Mouse (Mus musculus) forebrain, embryonic 11.5 days (tissue): ENCODE data around the gene Hmg20b. TPM values are rescaled to one million over a fixed set of nuclear protein-coding genes. Genes with fewer than 3 reads are reported as not detected.

Source experiments
- ATAC-seq: fragments of 200-750 bp; cut with Nextera tagmentation; replicated peaks from 2 replicates; pipeline ENCODE4 v1.8.0; 2017; ENCODE audit warnings: moderate TSS enrichment; ENCODE audit not compliant: low FRiP score
- DNase-seq: peaks from one replicate; pipeline ENCODE4 v3.0.0-alpha.2; 2017; ENCODE audit warnings: low spot score
- H3K27ac ChIP-seq: fragments of 300-500 bp; sonication (generic); 2 replicates; pipeline ENCODE4 v1.5.1; 2014; ENCODE audit warnings: low read depth, low read length
- H3K27me3 ChIP-seq: fragments of 300-500 bp; sonication (generic); 2 replicates; pipeline ENCODE4 v1.6.1; 2014; ENCODE audit warnings: mild to moderate bottlenecking, low read length, mixed read lengths; ENCODE audit not compliant: control insufficient read depth, insufficient read depth
- H3K36me3 ChIP-seq: fragments of 300-500 bp; sonication (generic); 2 replicates; pipeline ENCODE4 v1.6.1; 2014; ENCODE audit warnings: mild to moderate bottlenecking, low read length, moderate library complexity, mixed read lengths; ENCODE audit not compliant: control insufficient read depth, insufficient read depth
- H3K4me1 ChIP-seq: fragments of 300-500 bp; sonication (generic); replicated peaks from 2 replicates; pipeline ENCODE4 v1.6.1; 2014; ENCODE audit warnings: low read length, mixed read lengths; ENCODE audit not compliant: control insufficient read depth, insufficient read depth
- H3K4me2 ChIP-seq: fragments of 300-500 bp; sonication (generic); 2 replicates; pipeline ENCODE4 v1.6.1; 2014; ENCODE audit warnings: low read depth, mild to moderate bottlenecking, low read length, moderate library complexity, mixed read lengths; ENCODE audit not compliant: severe bottlenecking
- H3K4me3 ChIP-seq: fragments of 300-500 bp; sonication (generic); 2 replicates; pipeline ENCODE4 v1.5.1; 2014; ENCODE audit warnings: low read depth, low read length
- H3K9ac ChIP-seq: fragments of 300-500 bp; sonication (generic); 2 replicates; pipeline ENCODE4 v1.6.1; 2014; ENCODE audit warnings: low read length
- H3K9me3 ChIP-seq: fragments of 300-500 bp; sonication (generic); 2 replicates; pipeline ENCODE4 v1.6.1; 2016; ENCODE audit warnings: low read length, mixed read lengths; ENCODE audit not compliant: control insufficient read depth
- WGBS: fragments of 180-500 bp; shearing (Covaris S2); extraction: QIAGEN DNeasy Blood & Tissue Kit; methylation state at CpG from one replicate; pipeline ENCODE4 v1.1.7; 2014; 5-methylcytosine and 5-hydroxymethylcytosine counted together
- microRNA-seq: library from miRNA; unstranded; fragments of <30 nt; microRNA quantifications from one replicate; pipeline ENCODE4, GENCODE M21; 2016; ENCODE audit not compliant: insufficient number of aligned reads
- polyA plus RNA-seq: library from polyadenylated mRNA; unstranded; fragments of >200 nt; fragmentation: Nextera tagmentation; extraction: Ambion mirVana; gene quantifications from 2 replicates; pipeline ENCODE4 v1.2.1, GENCODE M21; 2014

Hmg20b gene
- polyA plus RNA-seq, 1 experiment from 2014 or later = 109 TPM

- WGBS = 96% methylated on average over 17 of the region's 17 CpGs
- Histone ChIP-seq H3K4me2 (no peak overlapping the region), H3K36me3 (no peaks in the 10 kb centered on the region), H3K9ac (no peak overlapping the region), H3K4me3 (no peak overlapping the region), H3K9me3 (no peaks in the 10 kb centered on the region), H3K4me1 (peaks cover 16% of the 10 kb centered on the region; the same call in 1 of the 2 replicates), H3K27me3 (no peaks in the 10 kb centered on the region), H3K27ac (no peak overlapping the region)
- no peak for ATAC-seq
- DNase-seq = no peak
These were observed 51.7 kb downstream of the Hmg20b start for GRCm38 (mm10) chr10:81298369-81299100.

DNA sequence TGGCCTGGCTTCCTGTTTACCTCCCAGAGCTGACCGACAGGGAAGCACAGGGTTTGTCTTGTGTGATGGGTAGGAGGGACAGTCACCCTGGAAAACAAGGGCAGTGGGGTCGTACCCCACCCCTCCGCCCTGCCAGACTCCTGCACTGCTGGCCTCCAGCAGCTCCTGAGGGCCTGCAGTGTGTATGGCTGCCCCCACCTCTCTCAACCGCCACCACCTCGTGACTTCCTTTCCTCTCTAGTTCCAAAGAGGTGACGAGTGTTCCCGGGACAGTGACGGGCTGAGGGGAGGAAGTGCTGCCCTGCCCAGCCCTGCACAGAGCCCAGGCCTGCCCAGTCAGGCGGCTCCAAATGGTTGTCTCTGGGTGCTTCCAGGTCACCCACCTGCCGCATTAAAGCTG lies 52.4 kb downstream of the Hmg20b start:
- Histone ChIP-seq H3K9me3 (no peaks in the 10 kb centered on the region), H3K4me2 (no peak overlapping the region), H3K4me3 (no peak overlapping the region), H3K27ac (no peak overlapping the region), H3K27me3 (no peaks in the 10 kb centered on the region), H3K9ac (no peak overlapping the region), H3K4me1 (peaks cover 17% of the 10 kb centered on the region; the same call in 1 of the 2 replicates), H3K36me3 (no peaks in the 10 kb centered on the region)
- DNase-seq (no peak), ATAC-seq (no peak)
- WGBS = 79% methylated on average over 10 of the region's 10 CpGs

GRCm38 (mm10) chr10:81297246-81297645 lies 53.0 kb downstream of the Hmg20b start:
- no peak for ATAC-seq
- WGBS = 83% methylated on average over 6 of the region's 6 CpGs
- no peak for DNase-seq
- Histone ChIP-seq H3K27ac (no peak overlapping the region), H3K9ac (no peak overlapping the region), H3K9me3 (no peaks in the 10 kb centered on the region), H3K4me1 (peaks cover 17% of the 10 kb centered on the region; the same call in 1 of the 2 replicates), H3K4me2 (no peak overlapping the region), H3K27me3 (no peaks in the 10 kb centered on the region), H3K4me3 (no peak overlapping the region), H3K36me3 (no peaks in the 10 kb centered on the region)

Small RNA genes lying within 50 kb of the gene (microRNA-seq; reads per million reads assigned to microRNA genes)
- not detected for gene Mir6913

Other genes starting within 250 kb of the Hmg20b start
- gene Map2k2, start 244.6 kb downstream of the Hmg20b start, polyA plus RNA-seq = 212 and 232 TPM in 2 replicates
- 8.8 and 10.1 TPM in 2 replicates for gene Zbtb7a, start 215.3 kb downstream of the Hmg20b start, polyA plus RNA-seq
- gene Pias4, start 182.6 kb downstream of the Hmg20b start, polyA plus RNA-seq = 54.0 and 65.0 TPM in 2 replicates
- gene Eef2, start 173.8 kb downstream of the Hmg20b start, polyA plus RNA-seq = 467 and 501 TPM in 2 replicates
- 54.8 and 59.3 TPM in 2 replicates for gene Dapk3, start 167.5 kb downstream of the Hmg20b start, polyA plus RNA-seq
- not detected in 2 replicates for gene 4930442H23Rik, start 166.6 kb downstream of the Hmg20b start, polyA plus RNA-seq
- not detected in 2 replicates for gene Nmrk2, start 148.4 kb downstream of the Hmg20b start, polyA plus RNA-seq
- gene Atcay, start 119.6 kb downstream of the Hmg20b start, polyA plus RNA-seq = 20.9 and 23.2 TPM in 2 replicates
- 5.3 and 6.4 TPM in 2 replicates for gene Zfr2, start 117.3 kb downstream of the Hmg20b start, polyA plus RNA-seq
- gene Matk, start 97.5 kb downstream of the Hmg20b start, polyA plus RNA-seq = 2.6 and 4.0 TPM in 2 replicates
- 147 and 154 TPM in 2 replicates for gene Mrpl54, start 83.5 kb downstream of the Hmg20b start, polyA plus RNA-seq
- gene Apba3, start 83.5 kb downstream of the Hmg20b start, polyA plus RNA-seq = 36.2 and 42.0 TPM in 2 replicates
- gene Tjp3, start 58.9 kb downstream of the Hmg20b start, polyA plus RNA-seq = 10.1 and 11.9 TPM in 2 replicates
- 74.1 and 74.9 TPM in 2 replicates for gene Pip5k1c, start 57.5 kb downstream of the Hmg20b start, polyA plus RNA-seq
- gene Cactin, start 29.4 kb downstream of the Hmg20b start, polyA plus RNA-seq = 51.2 and 53.2 TPM in 2 replicates
- 1.9 and 2.6 TPM in 2 replicates for gene Tbxa2r, start 21.7 kb downstream of the Hmg20b start, polyA plus RNA-seq
- gene Gipc3, start 7.2 kb downstream of the Hmg20b start, polyA plus RNA-seq = 0.07 TPM in 1 of 2 replicates, not detected in the other
- gene Mfsd12, start 7.0 kb upstream of the Hmg20b start, polyA plus RNA-seq = 4.5 and 4.7 TPM in 2 replicates
- 0.15 and 0.40 TPM in 2 replicates for gene 4930404N11Rik, start 15.3 kb upstream of the Hmg20b start, polyA plus RNA-seq
- 132 and 144 TPM in 2 replicates for gene Fzr1, start 28.0 kb upstream of the Hmg20b start, polyA plus RNA-seq
- 61.0 and 66.3 TPM in 2 replicates for gene Dohh, start 33.9 kb upstream of the Hmg20b start, polyA plus RNA-seq
- gene Gm48551, start 34.0 kb upstream of the Hmg20b start, polyA plus RNA-seq = 3.0 and 3.5 TPM in 2 replicates
- gene Gm48552, start 38.5 kb upstream of the Hmg20b start, polyA plus RNA-seq = 1.1 and 3.0 TPM in 2 replicates
- 2.8 and 3.3 TPM in 2 replicates for gene Smim24, start 42.6 kb upstream of the Hmg20b start, polyA plus RNA-seq
- gene Nfic, start 105.2 kb upstream of the Hmg20b start, polyA plus RNA-seq = 10.5 and 10.8 TPM in 2 replicates
- 9.7 and 19.6 TPM in 2 replicates for gene Celf5, start 132.2 kb upstream of the Hmg20b start, polyA plus RNA-seq
- 71.8 and 72.3 TPM in 2 replicates for gene Ncln, start 145.9 kb upstream of the Hmg20b start, polyA plus RNA-seq
- 0.36 and 0.68 TPM in 2 replicates for gene S1pr4, start 149.7 kb upstream of the Hmg20b start, polyA plus RNA-seq
- gene Gna15, start 173.7 kb upstream of the Hmg20b start, polyA plus RNA-seq = 0.45 and 0.68 TPM in 2 replicates
- 77.1 and 84.5 TPM in 2 replicates for gene Gna11, start 194.7 kb upstream of the Hmg20b start, polyA plus RNA-seq
- gene Aes, start 209.0 kb upstream of the Hmg20b start, polyA plus RNA-seq = 324 and 355 TPM in 2 replicates
- 7.2 and 8.1 TPM in 2 replicates for gene Tle2, start 224.1 kb upstream of the Hmg20b start, polyA plus RNA-seq